Mouse (Mus musculus) liver, embryonic 14.5 days (tissue): ENCODE measurements around the gene Cnot1. TPM values are rescaled to one million over a fixed set of nuclear protein-coding genes. Genes with fewer than 3 reads are reported as not detected.

Source experiments
- ATAC-seq: fragments of 200-750 bp; cut with Nextera tagmentation; 2 replicates; pipeline ENCODE4 v1.8.0; 2017; ENCODE audit warnings: moderate number of reproducible peaks, mild to moderate bottlenecking, moderate library complexity; ENCODE audit not compliant: insufficient read depth
- DNase-seq, 3 experiments: peaks; one replicate each; pipeline ENCODE4 v3.0.0-alpha.2; 2012 to 2013; ENCODE audit warnings: low read depth in 3 of 3, low spot score in 3 of 3
- H3K27ac ChIP-seq: fragments of 300-500 bp; sonication (generic); 2 replicates; pipeline ENCODE4 v1.5.1; 2014; ENCODE audit warnings: moderate library complexity, mild to moderate bottlenecking, control low read depth, inconsistent platforms
- H3K27me3 ChIP-seq: fragments of 300-500 bp; sonication (generic); 2 replicates; pipeline ENCODE4 v1.6.1; 2014; ENCODE audit warnings: mild to moderate bottlenecking, low read length, moderate library complexity; ENCODE audit not compliant: control insufficient read depth, insufficient read depth
- H3K36me3 ChIP-seq: fragments of 300-500 bp; sonication (generic); replicated peaks from 2 replicates; pipeline ENCODE4 v1.6.1; 2014; ENCODE audit warnings: low read depth; ENCODE audit not compliant: control insufficient read depth, insufficient read depth
- H3K4me1 ChIP-seq, 2 experiments: fragments of 200-500 bp in 1 of 2; fragments of 300-500 bp in 1 of 2; sonication (generic) in 1 of 2; replicated peaks; 2 replicates each; pipeline ENCODE4 v1.6.1; 2012 to 2014; ENCODE audit warnings: antibody characterized with exemption in 1 of 2, inconsistent platforms in 1 of 2, low read length in 1 of 2; ENCODE audit not compliant: control insufficient read depth in 2 of 2, insufficient read depth in 2 of 2
- H3K4me2 ChIP-seq: fragments of 300-500 bp; sonication (generic); 2 replicates; pipeline ENCODE4 v1.6.1; 2014; ENCODE audit warnings: low read depth, mild to moderate bottlenecking, control low read depth, moderate library complexity
- H3K4me3 ChIP-seq, 2 experiments: fragments of 200-500 bp in 1 of 2; fragments of 300-500 bp in 1 of 2; sonication (generic) in 1 of 2; 2 replicates each; pipeline ENCODE4 v1.5.1; 2012 to 2014; ENCODE audit warnings: low read depth in 2 of 2, low read length in 2 of 2, mild to moderate bottlenecking in 2 of 2, control low read depth in 1 of 2, inconsistent platforms in 1 of 2, moderate library complexity in 1 of 2; ENCODE audit not compliant: insufficient read depth in 1 of 2
- H3K9ac ChIP-seq: fragments of 300-500 bp; sonication (generic); replicated peaks from 2 replicates; pipeline ENCODE4 v1.6.1; 2014; ENCODE audit warnings: mild to moderate bottlenecking, control low read depth, moderate library complexity
- H3K9me3 ChIP-seq: fragments of 300-500 bp; sonication (generic); 2 replicates; pipeline ENCODE4 v1.6.1; 2016; ENCODE audit warnings: low read length, mixed read lengths; ENCODE audit not compliant: control insufficient read depth
- CTCF ChIP-seq: IDR thresholded peaks from 2 replicates; pipeline ENCODE4 v1.5.1; 2016; ENCODE audit warnings: antibody characterized with exemption, low read depth, control low read depth
- EP300 ChIP-seq: IDR thresholded peaks from 2 replicates; pipeline ENCODE4 v1.6.1; 2016; ENCODE audit warnings: antibody characterized with exemption, low read depth
- WGBS: fragments of 180-500 bp; shearing (Covaris S2); extraction: QIAGEN DNeasy Blood & Tissue Kit; methylation state at CpG from one replicate; pipeline ENCODE4 v1.1.7; 2014; ENCODE audit not compliant: insufficient replicate concordance; 5-methylcytosine and 5-hydroxymethylcytosine counted together
- polyA plus RNA-seq, 2 experiments: library from polyadenylated mRNA; depleted of rRNA in 1 of 2; stranded (reverse) in 1 of 2; unstranded in 1 of 2; fragments of >200 nt; fragmentation: Nextera tagmentation in 1 of 2; extraction: Ambion mirVana in 1 of 2; gene quantifications; 2 replicates each; pipeline versions ENCODE4 v1.2.1 to v1.2.3; 2012 to 2014

The Cnot1 gene
- polyA plus RNA-seq, 2 experiments = 33.1 to 41.8 TPM

DNA sequence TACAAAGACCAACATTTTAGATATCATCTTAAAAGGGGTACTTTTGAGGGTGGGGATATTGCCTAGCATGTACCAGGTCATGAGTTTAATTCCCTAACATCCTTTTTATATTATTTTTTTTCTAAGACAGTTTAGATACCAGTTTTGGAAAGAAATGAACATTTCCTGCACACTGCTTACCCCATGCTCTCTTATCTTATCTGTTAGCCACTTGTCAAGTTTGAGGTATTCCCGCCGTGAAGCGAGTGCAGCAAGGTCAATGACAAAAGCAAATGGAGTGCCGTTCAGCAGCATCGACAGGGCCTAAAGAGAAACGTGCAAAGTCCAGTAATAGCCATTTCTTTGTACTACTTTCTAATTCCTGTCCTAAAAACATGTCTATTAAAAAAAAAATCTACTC is 46.9 kb downstream of the Cnot1 start:
- Histone ChIP-seq H3K27me3 (no peaks in the 10 kb centered on the region), H3K36me3 (peaks cover 79% of the 10 kb centered on the region), H3K9me3 (no peaks in the 10 kb centered on the region), H3K4me1 (peaks cover 0 to 3% of the 10 kb centered on the region in 2 experiments; a peak in 1 of 4 replicates), H3K4me2 (no peak overlapping the region), H3K27ac (no peak overlapping the region), H3K9ac (no peak overlapping the region), H3K4me3 (no peak overlapping the region)
- DNase-seq = peak in 2 of 3 experiments; percentile 10 to 19
- 0 out of 2 replicates have a peak, but pooled peaks have one; percentile 37 for ATAC-seq
- TF ChIP-seq CTCF (no peak), EP300 (no peak)
- WGBS = 24% methylated on average over 6 of the region's 6 CpGs

DNA sequence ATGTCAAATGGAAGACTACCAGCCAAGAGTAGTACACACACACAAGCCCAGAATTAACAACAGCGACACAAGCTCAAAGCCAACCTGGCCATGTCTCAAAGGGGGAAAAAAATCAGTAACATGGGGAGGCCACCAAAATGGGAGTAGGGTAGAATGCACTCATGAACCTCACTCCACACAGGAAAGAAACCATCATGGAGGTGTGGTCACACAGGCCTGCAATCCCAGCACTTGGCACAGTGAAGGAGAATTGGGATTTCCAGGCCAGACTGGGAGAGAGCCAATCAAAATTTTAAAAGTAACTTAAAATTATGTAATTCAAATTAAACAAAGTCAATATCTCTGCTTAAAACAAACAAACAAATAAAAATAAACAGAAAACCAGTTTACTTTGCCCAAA is 55.3 kb downstream of the Cnot1 start:
- Histone ChIP-seq H3K9me3 (no peaks in the 10 kb centered on the region), H3K36me3 (peaks cover 70% of the 10 kb centered on the region), H3K9ac (no peak overlapping the region), H3K4me2 (no peak overlapping the region), H3K4me1 (no peaks in the 10 kb centered on the region), H3K27ac (no peak overlapping the region), H3K27me3 (no peaks in the 10 kb centered on the region), H3K4me3 (no peak overlapping the region)
- DNase-seq (no peak), ATAC-seq (no peak)
- 97% methylated on average over 1 of the region's 1 CpGs for WGBS
- TF ChIP-seq EP300 = no peak
- no peak for TF ChIP-seq CTCF

DNA sequence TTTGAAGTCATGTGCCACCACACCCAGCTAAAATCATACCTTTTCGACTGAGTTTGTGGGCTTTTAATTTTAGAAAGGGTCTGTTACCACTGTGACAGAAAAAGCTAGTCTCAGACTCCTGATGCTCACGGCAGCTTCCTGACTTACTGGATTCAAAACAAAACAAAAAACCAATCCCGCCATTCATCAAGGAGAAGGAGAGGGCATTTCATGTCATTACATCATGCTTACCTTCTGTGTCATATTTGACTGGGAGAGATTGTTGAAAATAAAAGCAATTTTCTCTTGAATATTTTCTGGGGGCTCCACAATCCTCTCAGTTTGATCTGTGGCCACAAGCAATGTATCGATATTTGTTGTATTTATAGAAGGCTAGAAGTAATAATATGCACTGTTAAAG is 59.2 kb downstream of the Cnot1 start:
- no peak overlapping the region for H3K27ac ChIP-seq
- H3K4me3 ChIP-seq = no peak overlapping the region
- DNase-seq = no peak
- H3K36me3 ChIP-seq = peaks cover 81% of the 10 kb centered on the region
- 82% methylated on average over 4 of the region's 4 CpGs for WGBS
- no peaks in the 10 kb centered on the region for H3K9me3 ChIP-seq
- no peak for TF ChIP-seq CTCF
- no peak for TF ChIP-seq EP300
- no peaks in the 10 kb centered on the region for H3K27me3 ChIP-seq
- H3K4me1 ChIP-seq = no peaks in the 10 kb centered on the region
- no peak overlapping the region for H3K4me2 ChIP-seq
- no peak overlapping the region for H3K9ac ChIP-seq
- ATAC-seq = no peak

DNA sequence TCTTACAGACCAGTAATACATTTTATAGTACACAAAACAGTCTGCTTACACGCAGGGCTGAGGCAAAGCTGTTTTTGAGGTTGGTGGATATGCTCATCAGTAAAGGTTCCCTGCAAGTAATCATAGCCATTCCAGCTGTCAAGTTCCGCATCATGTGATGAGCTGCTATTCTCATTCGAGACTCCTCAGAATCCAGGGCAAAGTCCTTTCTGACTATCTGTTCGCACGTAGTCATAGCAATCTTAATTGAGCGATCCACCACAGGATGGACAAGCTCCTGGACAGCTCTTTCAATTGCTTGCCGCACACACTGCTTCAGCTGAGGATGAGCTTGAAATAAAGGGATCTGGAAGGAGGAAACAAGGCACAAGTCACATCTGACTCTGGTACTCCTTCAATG is 65.5 kb downstream of the Cnot1 start:
- Histone ChIP-seq H3K27me3 (no peaks in the 10 kb centered on the region), H3K4me1 (no peaks in the 10 kb centered on the region), H3K36me3 (peaks cover 90% of the 10 kb centered on the region), H3K9ac (no peak overlapping the region), H3K9me3 (no peaks in the 10 kb centered on the region), H3K4me2 (no peak overlapping the region), H3K4me3 (no peak overlapping the region), H3K27ac (no peak overlapping the region)
- TF ChIP-seq CTCF = no peak
- TF ChIP-seq EP300 = no peak
- WGBS = 89% methylated on average over 7 of the region's 7 CpGs
- ATAC-seq (no peak), DNase-seq (no peak)

DNA sequence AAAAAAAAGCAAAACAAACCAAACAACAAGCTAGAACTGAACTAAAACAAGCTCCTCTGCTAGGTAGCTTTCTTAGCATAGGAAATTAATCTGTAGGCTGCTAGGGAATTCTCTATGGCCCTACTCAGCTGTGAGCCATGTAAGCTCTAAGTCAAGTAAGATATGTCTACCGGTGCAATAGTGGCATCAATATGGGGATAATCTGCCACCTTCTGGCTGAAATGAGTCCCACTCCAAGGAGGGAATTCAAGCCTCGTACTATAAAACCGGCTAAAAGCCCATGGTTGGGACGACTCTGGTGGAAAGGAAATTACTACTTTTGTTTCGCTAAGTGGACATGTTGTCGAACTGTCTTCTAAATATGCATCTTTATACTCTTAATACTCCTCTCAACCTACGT is 68.7 kb downstream of the Cnot1 start:
- Histone ChIP-seq H3K27ac (no peak overlapping the region), H3K9me3 (no peaks in the 10 kb centered on the region), H3K4me2 (no peak overlapping the region), H3K27me3 (no peaks in the 10 kb centered on the region), H3K4me3 (no peak overlapping the region), H3K4me1 (no peaks in the 10 kb centered on the region), H3K36me3 (peaks cover 87% of the 10 kb centered on the region), H3K9ac (no peak overlapping the region)
- DNase-seq = no peak
- WGBS = 82% methylated on average over 7 of the region's 7 CpGs
- TF ChIP-seq CTCF (0 out of 2 replicates have a peak, but pooled peaks have one; percentile 15), EP300 (no peak)
- ATAC-seq = no peak
